Mouse (Mus musculus) embryonic stem cell, embryonic (primary cell): ENCODE data around the gene March5.

ENCODE experiments used
- CTCF ChIA-PET, 4 experiments: fragments of 300-600 bp in 2 of 4; fragments of 350-600 bp in 2 of 4; sonication (Branson Sonifier 250); formaldehyde crosslinking; loops; one replicate each; lab custom pipeline; 2022; ENCODE audit warnings: inconsistent platforms in 2 of 4; lab: Charles Lee
- POLR2A ChIA-PET, 4 experiments: fragments of 300-600 bp in 2 of 4; fragments of 350-600 bp in 2 of 4; sonication (Branson Sonifier 250); formaldehyde crosslinking; loops; one replicate each; lab custom pipeline; 2022; ENCODE audit warnings: antibody characterized with exemption in 4 of 4, inconsistent platforms in 1 of 4; lab: Charles Lee

Gene March5

DNA sequence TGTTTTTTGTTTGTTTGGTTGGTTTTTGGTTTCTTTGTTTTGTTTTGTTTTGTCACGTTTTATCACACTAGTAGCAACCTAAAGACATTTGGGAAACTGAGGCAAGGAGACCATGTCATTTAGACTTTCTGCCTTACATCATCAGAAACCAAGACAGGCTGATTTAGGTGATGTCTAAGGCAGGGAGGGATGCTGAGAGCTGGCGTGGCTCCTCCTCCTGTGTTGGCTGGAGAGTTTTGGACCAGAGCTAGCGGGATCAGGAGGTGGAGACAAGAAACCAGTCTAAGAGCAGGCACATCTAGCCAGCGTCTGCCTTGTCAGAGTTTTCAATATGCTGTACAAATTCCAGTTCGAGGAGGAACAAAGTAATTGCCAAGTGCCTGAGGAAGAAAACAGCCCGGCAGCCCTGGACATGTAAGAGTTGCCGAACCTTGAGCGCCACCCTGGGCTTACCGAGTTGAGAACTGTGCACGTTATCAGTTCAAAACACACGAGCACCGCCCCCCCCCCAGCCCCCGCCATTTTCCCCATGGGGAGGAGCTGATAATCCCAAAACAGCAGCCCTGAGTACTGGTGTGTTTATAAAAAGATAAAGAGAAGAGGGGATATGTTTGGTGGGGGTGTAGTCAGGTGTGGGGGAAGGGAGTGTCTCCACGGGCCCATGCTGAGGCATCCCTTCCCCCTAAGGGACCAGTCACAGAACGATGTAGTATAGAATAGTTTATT lies 30.5 kb downstream of the March5 start:
- ChIA-PET CTCF (no interaction called here), POLR2A (interaction anchor here in 3 of 4 experiments (0.5 to 4.2 kb wide), 16 partner anchors 11 to 682 kb away, joined by 3 to 17 read pairs (median 3); partner anchors contain the start of genes Ide (in 1 of the 3) and March5 (in 1 of the 3))

DNA sequence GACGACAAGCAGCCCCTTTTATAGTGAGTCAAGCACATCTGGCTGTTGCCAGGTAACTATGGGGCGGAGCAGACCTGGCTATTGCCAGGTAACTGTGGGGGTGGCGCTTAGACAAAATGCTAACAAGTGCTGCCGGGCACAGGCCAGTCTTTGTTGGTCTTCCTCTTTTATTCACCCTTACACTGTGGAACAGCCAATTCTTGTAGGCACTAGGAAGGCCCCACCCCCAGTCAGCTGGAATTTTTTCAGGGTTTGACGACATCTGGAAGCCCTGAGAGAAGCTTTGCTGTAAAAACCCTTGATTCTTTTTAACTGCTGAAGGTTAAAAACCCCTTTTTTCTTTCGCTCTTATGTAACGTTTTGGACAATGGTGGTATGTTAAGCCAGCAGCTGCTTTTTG lies 31.3 kb downstream of the March5 start:
- POLR2A ChIA-PET = interaction anchor here in 2 of 4 experiments (0.5 to 4.2 kb wide), 18 partner anchors 9 to 681 kb away, joined by 3 to 17 read pairs (median 4); partner anchors contain the start of genes Ide (in 1 of the 2) and March5 (in 1 of the 2)

DNA sequence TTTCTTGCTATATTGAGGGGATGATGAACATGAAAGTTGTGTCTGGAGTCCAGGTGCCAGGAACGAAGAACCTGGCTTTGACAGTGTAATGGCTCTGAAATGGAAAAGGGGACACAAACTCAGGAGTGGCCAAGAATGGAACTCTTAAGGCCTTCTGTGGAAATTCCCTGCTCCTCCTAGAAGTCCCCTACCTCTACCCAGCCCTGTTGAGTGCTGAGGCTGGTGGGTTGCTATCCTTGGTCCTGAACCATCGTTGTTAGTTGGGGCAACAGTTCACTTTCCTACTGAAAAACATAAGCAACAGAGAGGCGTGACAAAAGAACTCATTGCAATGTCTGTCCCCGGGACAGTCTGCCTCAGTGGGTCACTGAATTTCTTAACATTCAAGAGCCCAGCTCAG lies 31.8 kb downstream of the March5 start:
- POLR2A ChIA-PET = interaction anchor here in 2 of 4 experiments (0.8 to 4.2 kb wide), 12 partner anchors 9 to 275 kb away, joined by 3 to 17 read pairs (median 4); partner anchors contain the start of gene March5 (in 1 of the 2)
- CTCF ChIA-PET = interaction anchor here in 3 of 4 experiments (0.6 to 1.2 kb wide), 4 partner anchors 19 to 287 kb away, joined by 3 to 6 read pairs (median 4); no protein-coding TSS in a partner anchor

More for the DNA sequence above, 31.3 kb downstream of the March5 start:
- CTCF ChIA-PET = interaction anchor here in 3 of 4 experiments (0.6 to 1.2 kb wide), 3 partner anchors 19 to 236 kb away, joined by 3 to 6 read pairs (median 5); no protein-coding TSS in a partner anchor

DNA sequence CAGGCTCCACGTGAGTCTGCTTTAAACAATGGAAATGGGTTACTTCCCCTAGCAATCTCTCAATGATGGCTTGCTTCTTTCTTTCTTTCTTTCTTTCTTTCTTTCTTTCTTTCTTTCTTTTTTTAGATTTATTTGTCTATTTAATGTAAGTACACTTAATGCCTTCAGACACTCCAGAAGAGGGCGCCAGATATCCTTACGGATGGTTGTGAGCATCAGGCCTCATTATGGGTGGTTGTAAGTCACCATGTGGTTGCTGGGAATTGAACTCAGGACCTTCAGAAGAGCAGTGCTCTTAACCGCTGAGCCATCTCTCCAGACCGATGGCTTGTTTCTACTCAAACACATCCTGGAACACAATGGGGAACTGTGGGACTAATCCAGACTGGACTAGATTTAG lies 33.9 kb downstream of the March5 start:
- POLR2A ChIA-PET = interaction anchor here in 1 of 4 experiments (0.5 to 4.2 kb wide), 4 partner anchors 11 to 302 kb away, joined by 3 to 17 read pairs (median 10); no protein-coding TSS in a partner anchor
- CTCF ChIA-PET = interaction anchor here in 3 of 4 experiments (0.6 to 2.0 kb wide), 5 partner anchors 11 to 755 kb away, joined by 3 to 4 read pairs (median 3); no protein-coding TSS in a partner anchor

DNA sequence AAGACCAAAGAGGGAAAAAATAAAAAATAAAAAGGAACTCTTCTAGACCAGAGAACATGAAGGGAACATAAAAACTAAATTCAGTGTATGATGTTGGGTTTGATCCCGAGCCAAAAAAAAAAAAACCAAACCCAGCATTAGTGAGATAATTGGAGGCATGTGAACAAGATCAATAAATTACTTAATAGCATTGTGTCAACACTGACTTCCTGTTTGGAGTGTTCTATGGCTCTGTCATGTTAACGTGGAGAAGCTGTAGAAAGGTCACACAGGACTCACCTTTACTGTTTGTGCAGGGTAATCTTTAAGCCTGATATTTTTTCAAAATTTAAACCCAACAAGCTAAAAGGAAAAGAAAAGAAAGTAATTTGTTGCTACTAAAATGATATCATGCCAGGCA lies 35.4 kb downstream of the March5 start:
- ChIA-PET POLR2A (interaction anchor here in 3 of 4 experiments (0.7 to 1.7 kb wide), 5 partner anchors 9 to 25 kb away, joined by 3 to 10 read pairs (median 4); no protein-coding TSS in a partner anchor), CTCF (interaction anchor here in 2 of 4 experiments (0.6 to 2.0 kb wide), 5 partner anchors 17 to 360 kb away, joined by 3 to 4 read pairs (median 4); no protein-coding TSS in a partner anchor)

DNA sequence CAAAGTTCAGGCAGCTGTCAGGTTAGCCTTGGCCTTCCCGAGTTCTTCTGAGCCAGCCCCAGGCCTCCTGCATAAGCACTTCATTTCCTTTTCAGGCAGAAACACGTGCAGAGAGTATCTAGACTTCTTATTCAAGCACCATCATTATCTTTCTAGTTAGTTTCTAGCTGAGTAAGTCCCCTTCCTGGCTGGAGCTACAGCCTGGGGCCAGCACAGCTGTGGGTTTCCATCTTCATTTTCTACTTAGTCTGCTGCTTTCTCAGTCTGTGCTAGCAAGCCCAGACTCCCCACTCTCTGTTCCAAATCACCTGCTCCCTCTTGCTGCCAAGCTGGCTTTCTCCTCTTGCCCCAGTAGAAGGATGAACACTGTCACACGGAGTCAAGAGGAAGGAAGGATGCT lies 39.5 kb downstream of the March5 start:
- ChIA-PET CTCF (interaction anchor here in 1 of 4 experiments (1.0 kb wide), 1 partner anchor 13 kb away, joined by 3 read pairs; no protein-coding TSS in a partner anchor), POLR2A (interaction anchor here in 3 of 4 experiments (0.5 to 2.2 kb wide), 5 partner anchors 8 to 321 kb away, joined by 3 to 8 read pairs (median 3); partner anchors contain the start of genes Btaf1 (in 1 of the 3), Hhex (in 1 of the 3) and Kif11 (in 1 of the 3))

DNA sequence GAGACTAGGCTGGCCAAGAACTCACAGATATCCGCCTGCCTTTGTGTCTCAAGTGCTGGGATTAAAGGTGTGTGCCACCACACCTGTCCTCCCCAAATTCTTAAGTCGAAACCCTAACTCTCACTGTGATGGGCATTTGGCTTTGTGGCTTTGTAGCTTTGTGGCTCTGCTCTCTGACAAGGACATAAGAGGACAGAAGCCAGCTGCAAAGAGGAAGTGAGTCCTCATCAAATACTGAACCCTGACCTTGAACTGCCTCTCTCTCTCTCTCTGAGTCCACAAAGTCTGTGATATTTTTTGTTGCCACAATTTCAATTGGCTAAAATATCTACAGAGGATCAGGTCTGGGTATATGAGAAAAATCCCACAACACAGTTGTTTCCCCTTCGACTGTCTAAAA lies 40.9 kb downstream of the March5 start:
- POLR2A ChIA-PET = interaction anchor here in 3 of 4 experiments (0.6 to 2.2 kb wide), 5 partner anchors 9 to 129 kb away, joined by 3 to 8 read pairs (median 4); partner anchors contain the start of gene Kif11 (in 1 of the 3)

DNA sequence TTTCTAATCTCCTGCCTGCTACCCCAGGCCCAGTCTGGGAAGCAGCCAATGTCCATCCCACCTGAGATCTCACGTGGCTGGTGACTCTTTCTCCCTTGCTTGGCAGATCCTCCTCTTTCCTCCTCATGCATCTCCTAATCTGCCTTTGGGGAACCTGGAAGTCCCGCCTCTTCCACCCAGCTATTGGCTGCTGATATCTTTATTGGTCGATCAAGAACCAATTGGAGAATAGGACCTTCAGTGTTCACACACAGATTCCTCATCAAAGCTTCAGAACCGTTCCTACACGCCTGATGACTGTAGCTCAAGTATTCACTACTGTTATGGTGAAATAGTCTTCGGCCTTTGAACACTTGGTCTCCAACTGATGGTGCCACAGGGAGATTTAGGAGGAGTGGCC lies 44.8 kb downstream of the March5 start:
- ChIA-PET POLR2A (interaction anchor here in 3 of 4 experiments (0.6 to 2.6 kb wide), 32 partner anchors 8 to 701 kb away, joined by 3 to 17 read pairs (median 4); partner anchors contain the start of genes Btaf1 (in 2 of the 3), Kif11 (in 2 of the 3), Ppp1r3c (in 1 of the 3) and Tnks2 (in 1 of the 3)), CTCF (interaction anchor here in 2 of 4 experiments (0.5 to 1.3 kb wide), 8 partner anchors 8 to 1100 kb away, joined by 3 to 15 read pairs (median 6); no protein-coding TSS in a partner anchor)

More for the DNA sequence above, 40.9 kb downstream of the March5 start:
- CTCF ChIA-PET = interaction anchor here in 2 of 4 experiments (0.7 kb wide), 2 partner anchors 17 to 639 kb away, joined by 4 read pairs; no protein-coding TSS in a partner anchor

DNA sequence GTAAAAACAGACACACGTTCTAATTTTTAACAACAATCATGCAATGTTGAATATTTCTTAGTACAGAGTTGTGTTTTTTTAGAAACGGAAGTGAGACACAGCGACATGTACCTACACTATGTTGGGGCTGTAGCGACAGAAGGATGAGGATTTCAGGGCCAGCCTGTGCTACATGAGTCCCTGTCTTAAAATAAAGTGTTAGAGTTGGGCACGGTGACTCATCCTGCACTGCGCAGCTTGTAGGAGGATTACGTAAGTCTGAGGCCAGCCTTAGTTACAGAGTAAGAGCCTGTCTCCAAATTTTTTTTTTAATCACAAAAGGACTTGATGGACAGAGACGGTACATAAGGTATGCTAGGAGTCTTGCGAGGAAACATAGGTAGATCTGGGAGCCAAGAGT lies 48.0 kb downstream of the March5 start:
- CTCF ChIA-PET = no interaction called here
- POLR2A ChIA-PET = interaction anchor here in 1 of 4 experiments (0.7 kb wide), 1 partner anchor 13 kb away, joined by 6 read pairs; no protein-coding TSS in a partner anchor

DNA sequence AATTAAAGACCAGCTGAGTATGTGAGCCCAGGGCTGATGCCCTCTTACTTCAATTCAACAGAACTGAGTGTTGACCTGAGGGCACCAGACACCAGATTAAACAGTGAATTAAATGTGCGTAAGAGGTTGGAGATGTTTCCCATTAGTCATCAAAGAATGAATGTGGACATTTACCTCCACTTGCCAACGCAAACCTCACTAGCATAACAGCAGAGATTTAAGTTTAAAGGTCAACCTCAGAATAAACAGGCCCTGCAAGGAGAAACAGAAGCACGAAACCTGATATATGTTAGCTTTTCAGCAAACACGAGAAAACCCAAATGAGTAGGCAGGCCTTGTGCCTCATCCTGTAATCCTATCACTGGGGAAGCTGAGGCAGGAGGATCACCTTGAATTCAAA lies 55.0 kb downstream of the March5 start:
- ChIA-PET POLR2A (interaction anchor here in 1 of 4 experiments (0.6 to 3.1 kb wide), 4 partner anchors 10 to 41 kb away, joined by 3 to 17 read pairs (median 6); no protein-coding TSS in a partner anchor), CTCF (no interaction called here)

DNA sequence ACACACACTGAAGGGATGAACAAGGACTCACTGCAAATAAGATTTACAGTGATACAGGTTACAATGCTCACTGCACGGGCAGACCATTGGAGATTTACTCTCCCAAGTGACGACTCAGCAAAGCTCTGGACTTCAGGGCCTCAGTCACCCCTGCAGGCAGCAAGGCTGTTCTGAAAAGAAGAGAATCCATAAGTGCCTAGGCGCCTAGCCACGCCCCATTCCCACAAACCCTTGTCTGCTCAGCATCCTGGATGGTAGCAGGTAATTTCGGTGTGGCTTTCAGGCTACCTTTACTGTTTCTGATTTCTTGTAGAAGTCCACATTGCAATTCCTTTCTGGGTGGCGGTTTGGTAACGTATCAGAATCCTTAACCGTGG lies 56.2 kb downstream of the March5 start:
- CTCF ChIA-PET = interaction anchor here (0.5 to 1.3 kb wide), 5 partner anchors 23 to 657 kb away, joined by 3 to 9 read pairs (median 4); no protein-coding TSS in a partner anchor
- POLR2A ChIA-PET = interaction anchor here (0.6 to 3.1 kb wide), 12 partner anchors 11 to 296 kb away, joined by 3 to 17 read pairs (median 3); partner anchors contain the start of gene Kif11 (in 1 of the 4)

DNA sequence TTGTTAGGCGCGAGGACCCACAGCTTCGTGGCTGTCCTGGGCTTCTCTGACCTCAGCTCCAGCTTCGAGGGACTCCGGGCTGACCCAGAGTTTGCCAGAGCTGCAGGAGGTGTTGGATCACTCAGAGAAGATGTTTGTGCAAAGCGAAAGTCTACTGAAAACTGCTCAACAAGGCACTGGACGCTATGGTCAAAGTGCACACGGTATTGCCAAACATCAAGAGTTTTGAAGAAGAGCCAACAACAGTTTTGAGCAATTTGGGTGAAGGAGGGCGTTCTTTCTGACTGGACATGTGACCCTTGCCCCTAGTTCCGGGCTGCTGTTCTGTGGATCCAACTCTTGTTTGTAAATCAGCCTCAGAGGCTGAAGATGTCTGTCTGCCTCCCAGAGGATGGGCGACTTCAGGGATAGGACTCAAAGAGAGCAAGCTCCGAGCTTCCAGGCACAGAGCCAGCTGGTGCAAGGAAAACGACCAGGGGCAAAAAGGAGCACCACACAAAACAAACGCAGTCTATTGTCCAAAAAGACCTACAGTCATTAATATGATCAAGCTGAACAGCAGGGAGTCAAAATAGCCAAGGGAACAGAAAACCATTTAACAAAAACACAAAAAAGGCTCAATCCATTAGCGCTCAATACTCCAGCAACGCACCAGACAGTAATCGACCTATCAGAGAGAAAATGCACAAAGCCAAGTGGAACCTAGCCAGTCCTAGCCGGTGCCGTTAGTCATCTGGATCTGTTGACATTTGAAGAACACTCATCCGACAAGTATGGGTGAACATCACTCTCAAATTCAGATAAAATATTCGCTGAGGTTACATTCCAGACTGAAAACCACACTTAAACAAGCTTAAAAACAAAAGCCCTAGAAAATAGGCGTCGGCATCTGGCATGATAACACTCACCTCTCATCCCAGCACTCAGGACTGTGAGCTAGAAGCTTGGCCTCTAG lies 56.9 kb downstream of the March5 start:
- POLR2A ChIA-PET = interaction anchor here (0.6 to 3.1 kb wide), 13 partner anchors 10 to 296 kb away, joined by 3 to 17 read pairs (median 3); partner anchors contain the start of gene Kif11 (in 1 of the 4)
- CTCF ChIA-PET = interaction anchor here (0.5 to 1.3 kb wide), 9 partner anchors 15 to 457 kb away, joined by 3 to 9 read pairs (median 4); no protein-coding TSS in a partner anchor

DNA sequence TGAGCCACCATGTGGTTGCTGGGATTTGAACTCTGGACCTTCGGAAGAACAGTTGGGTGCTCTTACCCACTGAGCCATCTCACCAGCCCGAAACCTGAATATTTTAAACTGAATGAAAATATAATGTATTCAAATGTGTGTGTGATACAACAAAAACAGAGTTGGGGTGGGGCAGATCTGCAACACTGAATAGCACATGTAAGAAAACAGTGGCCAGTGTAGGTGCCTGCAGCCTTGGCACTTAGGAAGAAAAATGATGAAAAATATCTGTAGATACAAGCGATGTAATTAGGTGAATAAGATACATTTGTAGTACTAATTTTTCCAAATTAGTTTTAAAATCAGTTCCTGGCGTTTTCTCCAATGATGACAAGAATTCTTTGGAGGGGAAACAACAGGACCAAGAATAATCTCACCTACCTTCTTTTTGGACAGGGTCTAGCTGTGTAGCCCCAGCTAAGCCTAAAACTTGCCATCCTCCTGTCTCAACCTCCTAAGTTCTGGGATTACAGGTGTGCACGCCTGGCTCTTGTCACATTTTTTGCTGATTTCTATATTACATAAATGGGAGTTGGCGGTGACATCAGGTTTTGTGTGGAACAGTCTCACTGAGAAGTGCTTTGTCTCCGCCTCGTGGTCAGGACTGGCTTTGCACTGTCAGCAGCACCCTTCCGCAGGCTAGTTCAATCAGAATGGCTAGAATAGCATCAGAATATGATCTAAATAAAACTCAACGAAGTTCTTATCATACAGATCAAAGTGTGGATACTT lies 58.2 kb downstream of the March5 start:
- POLR2A ChIA-PET = interaction anchor here in 1 of 4 experiments (0.6 kb wide), 1 partner anchor 108 kb away, joined by 3 read pairs; no protein-coding TSS in a partner anchor
- CTCF ChIA-PET = interaction anchor here (0.6 to 1.2 kb wide), 6 partner anchors 18 to 215 kb away, joined by 3 to 21 read pairs (median 4); no protein-coding TSS in a partner anchor

DNA sequence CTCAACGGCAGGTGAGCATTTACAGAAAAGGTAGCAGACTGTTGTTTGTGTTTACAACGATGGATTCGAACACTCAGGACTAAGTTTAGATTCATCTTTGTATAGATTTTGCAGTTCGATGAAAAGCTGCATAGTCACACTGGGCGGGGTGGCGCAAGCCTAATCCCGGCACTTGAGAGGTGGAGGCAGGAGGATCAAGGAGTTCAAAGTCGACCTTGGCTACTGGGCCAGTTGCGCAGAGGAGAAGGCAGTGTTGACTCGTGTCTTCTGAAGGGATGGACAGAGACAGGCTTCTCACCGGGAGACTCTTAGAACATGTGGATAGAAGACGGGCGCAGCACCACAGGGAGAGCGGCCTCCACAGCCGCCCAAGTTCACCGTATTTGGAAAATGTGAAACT lies 61.8 kb downstream of the March5 start:
- POLR2A ChIA-PET = interaction anchor here in 2 of 4 experiments (0.6 to 2.0 kb wide), 22 partner anchors 8 to 427 kb away, joined by 3 to 8 read pairs (median 4); no protein-coding TSS in a partner anchor
- CTCF ChIA-PET = interaction anchor here (0.6 to 1.2 kb wide), 6 partner anchors 9 to 359 kb away, joined by 3 to 5 read pairs (median 3); no protein-coding TSS in a partner anchor
